Mouse (Mus musculus): ENCODE measurements around the gene Gm20449. TPM values are rescaled to one million over a fixed set of nuclear protein-coding genes. Genes with fewer than 3 reads are reported as not detected.
"Not testable (repeated sequence)": the region's sequence is repeated elsewhere in the genome, so short reads cannot be mapped to it uniquely, and the experiment has no call there.

Gene Gm20449
- polyA plus RNA-seq (2016; fragmentation: Nextera tagmentation; extraction: Ambion mirVana) = 0.30 TPM in 1 of 2 replicates, not detected in the other

DNA sequence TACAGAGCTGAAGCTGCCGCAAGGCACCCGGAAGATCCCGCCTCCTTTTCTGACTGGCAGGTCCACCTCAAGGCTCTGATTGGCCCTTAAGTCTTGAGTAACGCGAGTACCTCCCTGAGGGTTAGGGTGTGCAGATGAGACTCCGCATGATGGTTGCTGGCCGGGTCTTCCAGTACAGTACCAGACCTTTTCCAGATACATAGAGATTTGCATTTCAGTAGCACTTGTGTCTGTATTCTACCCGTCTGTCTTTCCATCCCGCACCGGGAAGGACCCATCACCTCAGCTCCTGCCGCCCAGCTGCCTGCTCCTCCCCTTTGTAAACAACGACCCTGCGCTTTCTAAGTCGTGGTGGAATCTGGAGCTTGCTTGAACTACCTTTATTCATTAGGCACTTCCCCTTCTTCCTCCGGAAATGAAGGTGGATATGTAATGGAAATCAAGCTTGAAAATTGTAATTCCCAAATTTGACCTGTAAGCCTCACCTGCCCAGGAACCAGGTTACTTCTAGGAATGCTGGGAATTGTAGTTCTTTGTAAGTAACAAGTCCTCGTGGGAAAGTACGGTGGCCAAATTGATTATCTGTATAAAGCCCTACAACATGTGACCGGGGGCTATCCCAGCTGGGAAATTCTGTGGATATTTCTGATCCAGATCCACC, at the start of gene Gm20449, which contains the start of gene AW146154:
Gm20449 (minus strand) TSS at position 29 of the 661 bp plus-strand sequence.
AW146154 (minus strand) TSS at position 502 of the 661 bp plus-strand sequence.
- Histone ChIP-seq H3K4me1 (0 out of 2 replicates have a peak, but pooled peaks cover 3% of the 10 kb centered on the region), H3K27ac (peak within 1 kb of the TSS; percentile 83), H3K27me3 (ENCODE audit: poor library complexity, severe bottlenecking) (no peaks in the 10 kb centered on the region), H3K36me3 (replicated peaks) (peaks cover 14% of the 10 kb centered on the region), H3K4me3 (peak within 1 kb of the TSS; percentile 67), H3K9me3 (peaks cover 39% of the 10 kb centered on the region)
- DNase-seq (ENCODE audit: extremely low spot score, low spot score) = peak; percentile 80
- whole genome bisulfite sequencing = under 1% methylated on average over 18 of the region's 18 CpGs

DNA sequence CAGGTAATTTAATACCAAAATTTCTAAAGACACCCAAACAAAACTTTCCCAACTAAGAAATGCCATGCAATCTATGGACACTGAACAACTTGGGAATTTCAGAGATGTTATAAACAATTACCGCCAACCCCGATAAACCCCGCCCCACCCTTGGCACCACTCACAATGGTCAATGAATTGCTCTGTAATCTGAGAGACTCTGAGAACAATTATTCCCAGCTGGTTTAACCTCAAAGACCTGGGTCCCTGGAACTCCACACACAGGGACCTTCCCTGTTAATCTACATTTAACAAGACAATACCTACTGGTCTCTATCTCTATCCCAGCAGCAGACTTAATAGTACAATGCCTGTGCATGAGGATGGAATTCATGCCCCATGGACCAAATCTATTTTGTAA, 13.5 kb upstream of the Gm20449 start:
- Histone ChIP-seq H3K27ac (no peak overlapping the region), H3K9me3 (peaks cover 14% of the 10 kb centered on the region; the same call in 1 of the 2 replicates), H3K27me3 (ENCODE audit: poor library complexity, severe bottlenecking) (no peaks in the 10 kb centered on the region), H3K36me3 (replicated peaks) (no peaks in the 10 kb centered on the region), H3K4me1 (no peaks in the 10 kb centered on the region), H3K4me3 (no peak overlapping the region)
- WGBS = 86% methylated on average over 3 of the region's 3 CpGs
- no peak for DNase-seq (ENCODE audit: extremely low spot score, low spot score)

- 45% methylated on average over 1 of the region's 1 CpGs for WGBS
- H3K4me3 ChIP-seq = no peak overlapping the region
- H3K27ac ChIP-seq = no peak overlapping the region
Observed at GRCm38 (mm10) chr7:41512207-41512606, 13.0 kb upstream of the Gm20449 start.

DNA sequence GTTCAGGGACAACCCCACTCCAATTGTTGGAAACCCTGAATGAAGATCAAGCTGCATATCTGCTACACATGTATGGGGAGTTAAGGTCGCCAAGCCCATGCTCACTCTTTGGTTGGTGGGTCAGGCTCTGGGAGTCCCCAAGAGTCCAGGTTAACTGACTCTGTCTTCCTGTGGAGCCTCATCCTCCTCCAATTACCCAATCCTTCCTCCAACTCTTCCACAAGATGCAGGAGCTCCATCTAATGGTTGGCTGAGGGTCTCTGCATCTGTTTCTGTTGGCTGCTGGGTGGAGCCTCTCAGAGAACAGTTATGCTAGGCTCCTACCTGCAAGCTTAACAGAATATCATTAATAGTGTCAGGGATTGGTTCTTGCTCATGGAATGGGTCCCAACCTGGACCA, 3.2 kb upstream of the Gm20449 start:
- WGBS = 52% methylated on average over 1 of the region's 1 CpGs
- H3K36me3 ChIP-seq (replicated peaks) = no peaks in the 10 kb centered on the region

More at GRCm38 (mm10) chr7:41512207-41512606, 13.0 kb upstream of the Gm20449 start:
- Histone ChIP-seq H3K27me3 (ENCODE audit: poor library complexity, severe bottlenecking) (no peaks in the 10 kb centered on the region), H3K36me3 (replicated peaks) (no peaks in the 10 kb centered on the region), H3K9me3 (peaks cover 15% of the 10 kb centered on the region; the same call in 1 of the 2 replicates), H3K4me1 (no peaks in the 10 kb centered on the region)
- DNase-seq (ENCODE audit: extremely low spot score, low spot score) = no peak

GRCm38 (mm10) chr7:41500151-41500934, 1.1 kb upstream of the Gm20449 start:
- 21% methylated on average over 22 of the region's 22 CpGs for WGBS
- H3K27ac ChIP-seq = peak overlapping the region; percentile 83
- DNase-seq (ENCODE audit: extremely low spot score, low spot score) = peak; percentile 25

More for the DNA sequence above, 3.2 kb upstream of the Gm20449 start:
- 0 out of 2 replicates have a peak, but pooled peaks cover 3% of the 10 kb centered on the region for H3K4me1 ChIP-seq
- H3K27me3 ChIP-seq (ENCODE audit: poor library complexity, severe bottlenecking) = no peaks in the 10 kb centered on the region
- peaks cover 28% of the 10 kb centered on the region for H3K9me3 ChIP-seq
- H3K4me3 ChIP-seq = no peak overlapping the region
- no peak for DNase-seq (ENCODE audit: extremely low spot score, low spot score)
- no peak overlapping the region for H3K27ac ChIP-seq

DNA sequence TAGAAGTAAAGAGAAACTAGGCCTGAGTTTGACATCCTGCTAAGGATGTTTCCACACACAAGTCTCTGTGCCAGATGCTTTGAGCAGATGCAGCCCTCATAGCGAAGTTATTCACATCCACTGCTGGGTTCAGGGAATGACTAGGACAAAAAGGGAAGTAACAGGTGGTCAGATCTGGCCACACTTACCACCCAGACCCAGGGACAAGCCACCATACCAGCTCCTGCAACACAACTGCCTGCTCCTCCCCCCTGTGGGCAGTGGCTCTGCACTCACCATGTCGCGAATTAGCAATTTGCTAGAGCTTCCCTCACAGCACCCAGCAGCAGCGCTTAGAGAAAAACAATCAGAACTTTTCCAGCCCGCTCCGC, 214 bp downstream of the Gm20449 start:
- H3K27me3 ChIP-seq (ENCODE audit: poor library complexity, severe bottlenecking); DNase-seq (ENCODE audit: extremely low spot score, low spot score); H3K4me1 ChIP-seq: not testable (repeated sequence)
- 0% methylated on average over 6 of the region's 6 CpGs for WGBS
- H3K4me3 ChIP-seq = peak overlapping the region; percentile 67
- peak overlapping the region; percentile 83 for H3K27ac ChIP-seq
- peaks cover 19% of the 10 kb centered on the region for H3K36me3 ChIP-seq (replicated peaks)
- H3K9me3 ChIP-seq = peaks cover 44% of the 10 kb centered on the region

More at GRCm38 (mm10) chr7:41500151-41500934, 1.1 kb upstream of the Gm20449 start:
- Histone ChIP-seq H3K4me1 (0 out of 2 replicates have a peak, but pooled peaks cover 3% of the 10 kb centered on the region), H3K36me3 (replicated peaks) (peaks cover 6% of the 10 kb centered on the region), H3K4me3 (peak overlapping the region; percentile 67), H3K27me3 (ENCODE audit: poor library complexity, severe bottlenecking) (no peaks in the 10 kb centered on the region), H3K9me3 (peaks cover 32% of the 10 kb centered on the region)

- H3K27ac ChIP-seq; H3K4me1 ChIP-seq; H3K27me3 ChIP-seq (ENCODE audit: poor library complexity, severe bottlenecking); DNase-seq (ENCODE audit: extremely low spot score, low spot score): not testable (repeated sequence)
- 79% methylated on average over 4 of the region's 4 CpGs for WGBS
- peak overlapping the region; percentile 67 for H3K4me3 ChIP-seq
- peaks cover 47% of the 10 kb centered on the region for H3K9me3 ChIP-seq
- H3K36me3 ChIP-seq (replicated peaks) = peaks cover 19% of the 10 kb centered on the region
Observed at GRCm38 (mm10) chr7:41498464-41498863, 753 bp downstream of the Gm20449 start.

DNA sequence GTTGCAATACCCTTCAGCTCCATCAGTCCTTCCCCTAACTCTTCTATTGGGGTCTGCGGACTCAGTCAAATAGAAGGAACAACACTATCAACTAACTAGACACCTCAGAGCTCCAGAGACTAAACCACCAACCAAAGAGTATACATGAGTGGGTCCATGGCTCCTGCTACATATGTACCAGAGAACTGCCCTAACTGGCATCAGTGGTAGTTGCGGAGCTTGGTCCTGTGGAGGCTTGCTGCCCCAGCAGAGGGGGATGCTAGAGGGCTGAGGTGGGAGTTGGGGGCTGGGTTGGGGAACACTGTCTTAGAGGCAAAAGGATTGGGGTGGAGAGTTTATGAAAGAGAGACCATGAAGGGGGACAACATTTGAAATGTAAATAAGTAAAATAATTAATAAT, 1.3 kb downstream of the Gm20449 start:
- no peak for DNase-seq (ENCODE audit: extremely low spot score, low spot score)
- Histone ChIP-seq H3K27me3 (ENCODE audit: poor library complexity, severe bottlenecking) (no peaks in the 10 kb centered on the region), H3K27ac (no peak overlapping the region), H3K9me3 (peaks cover 50% of the 10 kb centered on the region), H3K4me1 (0 out of 2 replicates have a peak, but pooled peaks cover 3% of the 10 kb centered on the region), H3K4me3 (no peak overlapping the region), H3K36me3 (replicated peaks) (peaks cover 19% of the 10 kb centered on the region)
- WGBS = 91% methylated on average over 2 of the region's 2 CpGs

- no peaks in the 10 kb centered on the region for H3K27me3 ChIP-seq (ENCODE audit: poor library complexity, severe bottlenecking)
- H3K4me3 ChIP-seq = no peak overlapping the region
- no peak overlapping the region for H3K27ac ChIP-seq
Observed at GRCm38 (mm10) chr7:41451864-41452263, 47.4 kb downstream of the Gm20449 start.

GRCm38 (mm10) chr7:41448596-41448995, 50.6 kb downstream of the Gm20449 start, which contains the start of gene Vmn2r57:
Vmn2r57 (minus strand) TSS chr7:41448696.
- WGBS = 70% methylated on average over 1 of the region's 1 CpGs
- not testable (repeated sequence) for DNase-seq (ENCODE audit: extremely low spot score, low spot score); H3K36me3 ChIP-seq (replicated peaks); H3K4me1 ChIP-seq; H3K4me3 ChIP-seq; H3K27me3 ChIP-seq (ENCODE audit: poor library complexity, severe bottlenecking); H3K27ac ChIP-seq
- peaks cover 15% of the 10 kb centered on the region for H3K9me3 ChIP-seq

More at GRCm38 (mm10) chr7:41451864-41452263, 47.4 kb downstream of the Gm20449 start:
- H3K9me3 ChIP-seq = peaks cover 25% of the 10 kb centered on the region
- H3K36me3 ChIP-seq (replicated peaks) = no peaks in the 10 kb centered on the region
- 15% methylated on average over 10 of the region's 10 CpGs for WGBS
- peak; percentile 14 for DNase-seq (ENCODE audit: extremely low spot score, low spot score)
- H3K4me1 ChIP-seq = no peaks in the 10 kb centered on the region

- H3K4me3 ChIP-seq = peak overlapping the region; percentile 64
- 69% methylated on average over 4 of the region's 4 CpGs for WGBS
- no peaks in the 10 kb centered on the region; the same call in 1 of the 2 replicates for H3K9me3 ChIP-seq
- 0 out of 2 replicates have a peak, but pooled peaks cover 5% of the 10 kb centered on the region for H3K36me3 ChIP-seq (replicated peaks)
- H3K4me1 ChIP-seq = no peaks in the 10 kb centered on the region
- H3K27me3 ChIP-seq (ENCODE audit: poor library complexity, severe bottlenecking) = no peaks in the 10 kb centered on the region
- no peak for DNase-seq (ENCODE audit: extremely low spot score, low spot score)
- H3K27ac ChIP-seq = peak overlapping the region; percentile 85
Observed at GRCm38 (mm10) chr7:41394130-41394529, 105.1 kb downstream of the Gm20449 start.

- WGBS = under 1% methylated on average over 25 of the region's 25 CpGs
- Histone ChIP-seq H3K36me3 (replicated peaks) (0 out of 2 replicates have a peak, but pooled peaks cover 6% of the 10 kb centered on the region), H3K4me3 (peak within 1 kb of the TSS; percentile 64), H3K27ac (peak within 1 kb of the TSS; percentile 85), H3K27me3 (ENCODE audit: poor library complexity, severe bottlenecking) (no peaks in the 10 kb centered on the region), H3K9me3 (no peaks in the 10 kb centered on the region; the same call in 1 of the 2 replicates), H3K4me1 (no peaks in the 10 kb centered on the region)
- DNase-seq (ENCODE audit: extremely low spot score, low spot score) = peak; percentile 79
Observed at GRCm38 (mm10) chr7:41393048-41393971, 105.9 kb downstream of the Gm20449 start, which contains the start of gene AI987944. AI987944 (minus strand) TSS chr7:41393379.

Measured in forebrain, embryonic 10.5 days (tissue).